Mouse (Mus musculus) skeletal muscle tissue, adult 2 months (tissue): ENCODE data around the gene Fam221a.

Source experiments
- DNase-seq: peaks from one replicate; pipeline ENCODE4 v3.0.0-alpha.2; 2012; ENCODE audit warnings: low read depth, low spot score

Fam221a gene

DNA sequence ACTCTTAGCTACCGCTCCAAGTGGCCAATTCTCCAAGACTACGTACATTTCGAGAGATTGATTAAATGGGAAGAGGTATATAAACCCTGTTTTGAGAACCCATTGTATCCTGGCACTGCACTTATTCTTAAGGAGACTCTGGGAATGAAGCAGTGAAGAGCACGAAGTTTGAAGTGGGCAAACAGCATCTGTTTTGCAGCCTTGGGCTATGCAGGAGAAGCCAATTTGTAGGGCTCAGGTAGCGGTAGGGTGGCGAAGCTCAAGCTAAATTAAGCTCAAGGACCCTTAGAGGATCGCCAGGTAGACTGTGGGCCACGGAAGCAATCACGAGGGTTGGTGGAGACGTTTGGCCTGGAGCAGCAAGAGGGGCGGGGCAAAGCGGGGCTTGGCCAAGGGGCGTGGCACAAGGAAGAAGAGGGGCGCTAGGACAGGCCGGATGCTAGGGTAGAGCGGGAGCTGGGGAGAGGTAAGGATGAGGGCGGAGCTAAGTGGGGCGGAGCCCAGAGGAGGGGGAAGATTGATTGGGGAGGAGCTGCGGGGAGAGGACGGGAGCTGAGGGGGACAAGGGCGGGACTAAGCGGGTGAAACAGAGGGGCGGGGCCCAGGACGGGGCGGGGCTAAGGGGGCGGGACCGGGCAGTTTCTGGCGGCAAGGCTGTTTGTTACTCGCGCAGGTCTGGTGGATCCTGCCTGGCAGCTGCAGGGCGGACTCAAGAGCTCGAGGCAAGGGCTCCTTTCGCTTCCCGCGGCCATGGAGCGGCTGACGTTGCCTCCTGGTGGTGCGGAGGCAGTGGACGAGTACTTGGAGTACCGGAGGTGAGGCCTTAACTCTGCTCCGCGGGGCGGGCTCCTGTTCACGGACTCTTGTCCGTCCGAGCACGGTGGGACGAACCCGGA is at the start of gene Fam221a:
Gene Fam221a (plus strand): TSS at position 581 of the 896 bp plus-strand sequence.
- DNase-seq, result peak; percentile 85

- DNase-seq, result peak; percentile 99
Observed at GRCm38 (mm10) chr6:49318966-49319594, 48.5 kb upstream of the Fam221a start, which contains the start of gene Ccdc126. Gene Ccdc126 (plus strand): TSS chr6:49319274.

DNA sequence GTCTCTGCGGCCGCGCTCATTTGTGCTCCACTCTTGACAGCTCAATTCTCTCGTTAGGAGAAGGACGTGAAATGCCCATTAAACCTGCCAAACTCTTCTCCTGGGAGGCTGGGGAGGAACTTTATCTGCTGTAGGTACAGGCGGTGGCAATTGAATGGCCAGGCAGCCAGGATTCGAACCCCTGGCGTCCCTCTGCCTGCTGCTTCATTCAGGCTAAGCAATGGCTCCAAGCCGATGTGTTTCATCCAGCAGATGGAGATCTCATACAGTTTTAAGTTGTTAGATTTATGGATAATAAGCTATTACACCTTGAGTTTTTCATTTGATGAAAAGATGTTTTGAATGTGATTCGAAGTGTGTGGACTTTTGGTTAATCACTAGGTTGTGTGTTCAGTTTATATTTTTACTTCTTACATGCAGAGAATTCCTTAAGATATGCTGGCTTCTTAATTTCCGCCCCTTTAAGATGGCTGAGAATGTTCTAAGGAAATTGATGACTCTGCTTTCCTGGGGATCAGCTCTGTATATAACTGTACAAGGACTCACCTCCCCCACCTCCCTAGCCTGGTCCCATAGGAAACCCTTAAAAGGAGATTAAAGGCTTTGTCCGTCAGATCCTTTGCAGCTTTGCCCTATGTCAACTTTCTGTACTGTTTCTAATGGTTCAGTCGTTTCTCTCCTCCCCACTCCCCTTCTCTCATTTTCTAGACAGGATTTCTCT is 47.8 kb upstream of the Fam221a start:
- DNase-seq, result peak; percentile 6

GRCm38 (mm10) chr6:49321341-49321740 is 46.2 kb upstream of the Fam221a start:
- no peak for DNase-seq

- no peak for DNase-seq
Observed at GRCm38 (mm10) chr6:49322056-49322455, 45.5 kb upstream of the Fam221a start.

- DNase-seq, result no peak
Observed at GRCm38 (mm10) chr6:49322986-49323385, 44.6 kb upstream of the Fam221a start.

GRCm38 (mm10) chr6:49324528-49324927 is 43.0 kb upstream of the Fam221a start:
- DNase-seq, result no peak

DNA sequence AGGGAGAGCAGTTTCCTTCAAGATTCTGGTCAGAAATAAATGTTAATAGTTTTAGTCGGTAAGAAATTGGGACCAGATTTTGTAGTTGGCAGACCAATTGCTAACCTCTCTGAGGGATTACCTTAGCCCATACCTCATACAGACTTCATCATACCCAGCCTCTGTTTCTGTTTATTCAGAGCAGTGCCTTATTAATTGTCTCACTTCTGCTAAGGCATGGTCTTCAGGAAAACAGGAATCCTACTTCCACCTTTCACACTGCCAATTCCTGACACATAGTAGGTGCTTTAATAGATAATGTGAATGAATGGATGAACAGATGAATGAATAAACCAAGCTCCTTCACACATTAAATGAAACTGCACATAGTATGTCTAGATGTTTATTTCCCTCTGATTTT is 42.2 kb upstream of the Fam221a start:
- no peak for DNase-seq

- DNase-seq, result no peak
Observed at GRCm38 (mm10) chr6:49326846-49327245, 40.7 kb upstream of the Fam221a start.

GRCm38 (mm10) chr6:49331369-49332059 is 36.0 kb upstream of the Fam221a start:
- no peak for DNase-seq

GRCm38 (mm10) chr6:49332060-49332370 is 35.5 kb upstream of the Fam221a start:
- DNase-seq, result no peak

GRCm38 (mm10) chr6:49338566-49338965 is 29.0 kb upstream of the Fam221a start:
- DNase-seq, result no peak

DNA sequence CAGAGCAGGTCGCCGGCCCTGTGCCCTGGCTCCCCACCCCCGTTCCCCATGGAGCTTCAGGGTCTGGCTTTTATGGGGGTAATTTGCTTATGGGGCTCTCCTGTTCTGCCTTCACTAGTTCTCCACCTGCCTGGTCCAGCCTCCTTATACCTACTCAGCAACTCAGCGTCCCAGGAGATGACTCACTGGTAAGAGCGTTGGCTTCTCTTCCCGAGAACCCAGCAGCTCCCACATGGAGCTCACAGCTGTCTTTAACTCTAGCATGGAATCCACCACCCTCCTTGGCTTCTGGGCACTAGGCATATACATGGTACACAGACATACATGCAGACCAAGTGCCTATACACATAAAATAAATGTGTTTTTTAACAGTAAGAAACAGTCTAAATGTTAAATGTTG is 28.4 kb upstream of the Fam221a start:
- DNase-seq, result no peak

DNA sequence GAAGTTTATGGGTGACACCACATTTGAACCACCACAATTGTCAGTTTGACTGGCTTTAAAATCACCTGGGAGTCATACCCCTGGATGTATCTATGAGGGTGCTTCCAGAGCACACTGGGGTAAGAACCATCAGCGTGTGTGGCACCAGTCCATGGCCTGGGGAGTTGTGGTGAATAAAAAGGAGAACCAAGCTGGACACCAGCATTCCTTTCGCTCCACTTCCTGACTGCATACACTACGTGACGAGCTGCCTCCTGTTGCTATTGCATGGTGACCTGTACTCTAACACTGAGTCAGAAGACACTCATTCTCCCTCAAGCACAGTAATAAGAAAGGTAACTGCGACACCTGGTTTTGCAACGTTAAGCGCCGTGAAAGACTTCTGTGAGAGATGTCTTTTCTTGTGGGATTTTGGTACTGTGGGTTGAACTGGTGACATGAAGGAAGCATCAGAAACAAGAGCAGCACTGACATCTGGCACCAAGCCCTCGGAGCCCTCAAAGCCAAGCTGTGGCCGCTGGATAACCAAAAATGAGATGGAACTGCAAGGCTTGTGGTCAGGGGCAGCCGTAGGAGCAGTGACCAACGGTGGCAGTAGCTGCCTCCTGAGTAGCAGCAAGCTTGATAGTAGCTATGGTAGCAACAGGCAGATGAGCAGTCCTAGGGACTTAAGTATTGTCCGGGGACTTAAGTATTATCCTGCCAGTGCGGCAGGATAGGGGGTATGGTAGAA is 23.6 kb upstream of the Fam221a start:
- no peak for DNase-seq

DNA sequence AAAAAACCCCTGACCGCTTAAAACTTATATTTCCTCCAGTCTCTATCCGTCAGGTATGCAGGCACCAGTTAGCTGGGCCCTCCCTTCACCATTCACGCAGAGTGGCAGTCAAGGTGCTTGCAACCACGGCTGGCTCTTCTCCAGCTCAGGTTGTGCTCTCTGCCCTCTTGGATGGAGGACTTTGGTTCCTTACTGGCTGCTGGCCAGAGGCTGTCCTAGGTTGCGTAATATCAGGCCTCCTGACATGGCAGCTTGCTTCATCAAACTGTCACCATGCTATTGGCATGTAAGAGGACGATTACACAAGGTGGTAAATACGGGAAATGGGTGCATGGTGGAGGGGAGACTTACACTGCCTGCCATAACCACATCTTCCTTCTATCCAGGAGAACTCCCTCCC is 17.7 kb upstream of the Fam221a start:
- DNase-seq, result peak; percentile 8

- DNase-seq, result no peak
Observed at GRCm38 (mm10) chr6:49354613-49355012, 12.9 kb upstream of the Fam221a start.

GRCm38 (mm10) chr6:49355171-49355570 is 12.4 kb upstream of the Fam221a start:
- no peak for DNase-seq

GRCm38 (mm10) chr6:49360420-49360819 is 7.1 kb upstream of the Fam221a start:
- no peak for DNase-seq

- DNase-seq, result no peak
Observed at GRCm38 (mm10) chr6:49368212-49368611, 673 bp downstream of the Fam221a start.

DNA sequence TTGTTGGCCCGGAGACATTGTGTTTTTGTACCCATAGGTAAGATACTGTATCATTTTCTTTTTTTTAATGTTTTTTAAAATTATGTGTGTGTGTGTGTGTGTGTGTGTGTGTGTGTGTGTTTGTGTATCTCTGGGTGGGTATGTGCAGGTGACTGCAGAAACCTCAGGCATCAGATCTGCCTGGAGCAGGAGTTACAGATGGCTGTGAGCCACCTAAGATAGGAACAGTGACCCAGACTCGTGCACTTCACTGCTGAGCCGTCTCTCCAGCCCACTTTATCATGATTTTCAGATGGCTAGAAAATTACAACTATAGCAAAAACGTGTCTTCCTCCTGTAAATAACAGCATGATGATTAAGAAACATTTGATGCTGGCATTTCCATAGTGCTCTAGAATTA is 5.2 kb downstream of the Fam221a start:
- DNase-seq, result no peak

- DNase-seq, result no peak
Observed at GRCm38 (mm10) chr6:49373943-49374342, 6.4 kb downstream of the Fam221a start.
